Mouse (Mus musculus) midbrain, embryonic 14.5 days (tissue): ENCODE measurements at regions not wholly inside any gene's neighbourhood (a gene's known extent, or its start where the extent isn't known, plus 50 kb on each side); places are given as distances from the start of the nearest gene placed in this dataset.

Source experiments
- ATAC-seq: fragments of 200-750 bp; cut with Nextera tagmentation; 2 replicates; pipeline ENCODE4 v1.8.0; 2017; ENCODE audit warnings: moderate number of reproducible peaks, moderate library complexity; ENCODE audit not compliant: low FRiP score, low TSS enrichment
- DNase-seq: peaks from one replicate; pipeline ENCODE4 v3.0.0-alpha.2; 2015
- H3K27ac ChIP-seq: fragments of 300-500 bp; sonication (generic); replicated peaks from 2 replicates; pipeline ENCODE4 v1.5.1; 2014; ENCODE audit warnings: mild to moderate bottlenecking, low read depth, low read length, moderate library complexity
- H3K27me3 ChIP-seq: fragments of 300-500 bp; sonication (generic); 2 replicates; pipeline ENCODE4 v1.6.1; 2014; ENCODE audit warnings: low read length, control low read depth, mixed read lengths; ENCODE audit not compliant: control insufficient read depth, insufficient read depth
- H3K36me3 ChIP-seq: fragments of 300-500 bp; sonication (generic); 2 replicates; pipeline ENCODE4 v1.6.1; 2014; ENCODE audit warnings: low read length, control low read depth; ENCODE audit not compliant: control insufficient read depth, insufficient read depth
- H3K4me1 ChIP-seq: fragments of 300-500 bp; sonication (generic); 2 replicates; pipeline ENCODE4 v1.6.1; 2014; ENCODE audit warnings: mild to moderate bottlenecking, antibody characterized with exemption, low read length, control low read depth; ENCODE audit not compliant: control insufficient read depth, insufficient read depth
- H3K4me2 ChIP-seq: fragments of 300-500 bp; sonication (generic); 2 replicates; pipeline ENCODE4 v1.6.1; 2014; ENCODE audit warnings: mild to moderate bottlenecking, low read length, moderate library complexity
- H3K4me3 ChIP-seq: fragments of 300-500 bp; sonication (generic); replicated peaks from 2 replicates; pipeline ENCODE4 v1.5.1; 2014; ENCODE audit warnings: low read depth, low read length
- H3K9ac ChIP-seq: fragments of 300-500 bp; sonication (generic); replicated peaks from 2 replicates; pipeline ENCODE4 v1.6.1; 2014; ENCODE audit warnings: mild to moderate bottlenecking, low read length, moderate library complexity
- H3K9me3 ChIP-seq: fragments of 300-500 bp; sonication (generic); 2 replicates; pipeline ENCODE4 v1.6.1; 2016; ENCODE audit warnings: low read length, control low read depth, mixed read lengths; ENCODE audit not compliant: control insufficient read depth
- WGBS: fragments of 180-500 bp; shearing (Covaris S2); extraction: QIAGEN DNeasy Blood & Tissue Kit; methylation state at CpG from one replicate; pipeline ENCODE4 v1.1.7; 2014; 5-methylcytosine and 5-hydroxymethylcytosine counted together

DNA sequence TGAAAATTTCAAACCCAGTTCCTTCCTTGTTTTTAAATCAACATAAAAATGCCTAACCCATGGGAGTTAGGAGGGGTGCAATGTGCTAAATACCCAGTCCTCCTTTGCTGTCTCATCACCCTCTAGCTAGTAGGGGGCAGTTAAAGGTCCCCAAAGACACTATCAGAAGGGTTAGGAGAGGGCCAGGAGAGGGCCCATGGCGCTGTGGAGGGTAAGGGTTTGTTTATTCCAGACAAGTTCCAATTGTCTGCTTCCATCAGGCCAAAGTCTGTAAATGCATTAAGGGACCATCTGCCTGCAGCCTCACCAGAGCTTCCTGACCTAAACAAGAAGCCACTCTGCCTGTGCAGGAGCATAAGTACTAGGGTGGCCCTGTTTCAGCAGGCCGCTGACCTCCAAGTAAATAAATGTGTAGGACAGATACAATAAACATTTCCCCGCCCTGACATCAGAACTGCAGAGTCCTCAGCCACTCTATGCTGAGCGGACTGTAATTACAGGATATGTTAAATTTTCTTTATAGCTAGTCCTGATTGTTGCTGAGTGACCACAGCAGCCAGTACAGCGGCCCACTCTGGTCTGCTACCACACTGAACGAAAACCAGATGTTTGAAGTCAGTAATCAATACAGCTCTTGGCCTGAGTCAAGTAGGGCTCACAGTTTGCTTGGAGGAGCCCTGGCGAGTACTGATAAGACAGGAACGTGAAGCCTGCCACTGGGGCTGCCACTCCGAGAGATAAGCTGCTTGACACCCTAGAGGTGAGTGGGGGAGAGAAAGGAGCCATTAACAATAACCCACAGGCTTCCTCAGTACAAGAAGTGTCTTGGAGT, 87.4 kb downstream of the Hlx start:
- DNase-seq: no peak
- Histone ChIP-seq H3K4me1 (no peaks in the 10 kb centered on the region), H3K4me2 (no peak overlapping the region), H3K36me3 (no peaks in the 10 kb centered on the region), H3K27ac (no peak overlapping the region), H3K4me3 (no peak overlapping the region), H3K9ac (no peak overlapping the region), H3K9me3 (no peaks in the 10 kb centered on the region), H3K27me3 (no peaks in the 10 kb centered on the region)
- WGBS: 67% methylated on average over 9 of the region's 9 CpGs
- no peak for ATAC-seq

DNA sequence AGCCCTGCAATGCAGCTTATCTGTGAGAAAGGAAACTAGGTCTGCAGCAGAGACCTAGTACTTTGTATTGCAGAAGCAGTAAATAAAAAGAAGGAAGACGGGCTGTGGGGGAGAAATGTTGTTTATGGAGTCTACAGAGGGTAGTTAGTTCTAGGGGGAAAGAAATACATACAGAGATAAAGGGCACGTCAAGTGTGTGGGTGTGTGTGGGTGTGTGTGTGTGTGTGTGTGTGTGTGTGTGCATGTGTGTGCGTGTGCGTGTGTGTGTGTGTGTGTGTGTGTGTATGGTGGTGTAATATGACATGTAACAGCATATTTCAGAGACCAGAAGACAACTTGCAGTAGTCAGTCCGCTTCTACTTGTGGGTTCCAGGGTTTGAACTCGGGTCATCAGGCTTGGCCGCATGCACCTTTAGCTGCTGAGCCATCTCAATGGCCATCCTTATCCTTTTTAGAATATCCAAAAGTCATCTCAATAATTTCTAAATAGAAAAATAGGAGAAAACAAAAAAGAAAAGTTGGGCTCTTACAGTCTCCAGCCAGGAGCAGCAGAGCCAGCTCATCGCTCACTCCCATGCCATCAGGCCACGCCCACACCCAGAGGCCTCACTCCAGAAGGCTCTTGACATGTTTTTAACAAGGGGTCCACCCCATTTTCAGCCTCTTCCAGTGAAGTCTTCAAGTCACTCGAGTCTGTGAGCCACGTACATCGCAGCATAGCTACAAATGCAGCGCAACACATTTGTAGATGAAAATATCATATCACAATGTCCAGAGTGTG, 101.5 kb downstream of the Hlx start:
- H3K9me3 ChIP-seq: no peaks in the 10 kb centered on the region
- H3K4me2 ChIP-seq: no peak overlapping the region
- DNase-seq (no peak), ATAC-seq (no peak)
- no peak overlapping the region for H3K4me3 ChIP-seq
- no peaks in the 10 kb centered on the region for H3K36me3 ChIP-seq
- 93% methylated on average over 13 of the region's 13 CpGs for WGBS
- no peak overlapping the region for H3K9ac ChIP-seq
- H3K27ac ChIP-seq: no peak overlapping the region
- no peaks in the 10 kb centered on the region for H3K4me1 ChIP-seq
- no peaks in the 10 kb centered on the region for H3K27me3 ChIP-seq

DNA sequence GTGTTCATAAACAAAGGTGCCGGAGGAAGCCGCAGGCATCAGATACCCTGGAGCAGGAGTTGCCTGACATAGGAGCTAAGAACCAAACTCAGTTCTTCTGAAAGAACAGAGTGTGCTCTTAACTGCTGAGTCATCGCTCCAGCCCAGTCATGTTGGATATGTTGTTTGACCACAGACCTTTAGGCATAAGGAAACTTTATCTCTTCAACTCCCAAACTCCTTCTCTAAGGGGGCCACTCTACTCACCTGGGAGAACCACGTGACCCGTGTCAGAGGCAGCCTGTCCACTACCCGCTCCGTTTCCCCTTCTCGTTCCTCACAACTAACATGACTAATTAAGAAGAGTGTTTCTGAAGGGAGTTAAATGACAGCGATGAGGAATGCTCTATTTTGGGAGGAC, 103.2 kb downstream of the Hlx start:
- Histone ChIP-seq H3K4me1 (no peaks in the 10 kb centered on the region), H3K27me3 (no peaks in the 10 kb centered on the region), H3K9ac (no peak overlapping the region), H3K4me3 (no peak overlapping the region), H3K4me2 (no peak overlapping the region), H3K36me3 (no peaks in the 10 kb centered on the region), H3K27ac (no peak overlapping the region), H3K9me3 (no peaks in the 10 kb centered on the region)
- ATAC-seq (no peak), DNase-seq (no peak)
- 94% methylated on average over 9 of the region's 9 CpGs for whole genome bisulfite sequencing

DNA sequence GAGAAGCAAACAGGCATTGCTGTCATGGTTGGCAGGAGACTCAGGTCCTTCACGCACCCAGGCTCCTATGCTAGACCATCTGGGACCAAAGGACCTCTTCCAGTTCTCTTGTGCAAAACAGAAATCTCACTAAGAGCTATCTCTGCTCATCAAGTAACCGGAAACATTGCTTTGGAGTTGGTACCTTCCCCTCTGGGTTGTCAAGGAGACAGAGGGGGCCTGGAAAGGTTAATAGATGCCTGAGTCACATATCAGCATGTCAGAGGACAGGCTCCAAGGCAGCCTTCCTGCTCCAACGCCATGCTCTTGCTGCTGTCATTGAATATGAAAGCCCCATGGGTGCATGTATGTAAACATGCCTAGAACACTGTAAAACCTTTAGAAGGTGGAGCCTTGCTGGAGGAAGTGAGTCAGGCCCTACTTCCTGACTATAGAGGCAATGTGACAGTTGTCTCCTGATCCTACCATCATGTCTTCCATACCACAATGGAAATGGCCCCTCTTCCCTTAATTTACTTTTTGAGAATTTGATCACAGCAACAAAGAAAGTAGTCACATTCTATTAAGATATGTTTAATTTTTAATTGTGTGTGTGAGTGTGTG, 103.8 kb downstream of the Hlx start:
- H3K36me3 ChIP-seq: no peaks in the 10 kb centered on the region
- 79% methylated on average over 3 of the region's 3 CpGs for WGBS
- H3K4me1 ChIP-seq: no peaks in the 10 kb centered on the region

DNA sequence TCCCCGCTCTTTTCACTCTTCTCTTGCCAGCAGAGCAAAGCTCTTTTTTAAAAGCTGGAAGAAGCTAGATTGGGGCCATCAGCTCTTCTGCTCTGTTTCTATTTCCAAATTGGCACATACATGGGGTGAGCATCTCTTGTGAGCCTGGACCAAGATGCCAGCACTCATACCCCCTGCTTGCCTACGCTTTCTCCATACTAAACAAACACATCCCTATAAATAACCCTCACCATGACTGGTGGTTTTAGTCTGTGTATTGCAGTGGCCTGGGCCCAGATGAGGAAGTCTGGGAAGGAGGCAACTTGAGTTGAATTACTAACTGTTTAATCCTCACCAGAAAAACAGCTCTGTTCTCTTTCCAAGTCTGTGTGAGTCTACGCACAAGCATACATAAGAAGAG, 110.0 kb downstream of the Hlx start:
- no peak overlapping the region for H3K4me3 ChIP-seq
- no peak overlapping the region for H3K27ac ChIP-seq
- H3K36me3 ChIP-seq: no peaks in the 10 kb centered on the region
- no peak for DNase-seq
- WGBS: 92% methylated on average over 3 of the region's 3 CpGs
- no peaks in the 10 kb centered on the region for H3K27me3 ChIP-seq
- H3K4me1 ChIP-seq: no peaks in the 10 kb centered on the region
- no peak overlapping the region for H3K4me2 ChIP-seq
- no peaks in the 10 kb centered on the region for H3K9me3 ChIP-seq
- H3K9ac ChIP-seq: no peak overlapping the region
- no peak for ATAC-seq

More for the DNA sequence above, 103.8 kb downstream of the Hlx start:
- no peak for DNase-seq
- Histone ChIP-seq H3K4me2 (no peak overlapping the region), H3K9ac (no peak overlapping the region), H3K27ac (no peak overlapping the region), H3K4me3 (no peak overlapping the region), H3K27me3 (no peaks in the 10 kb centered on the region), H3K9me3 (no peaks in the 10 kb centered on the region)
- no peak for ATAC-seq

DNA sequence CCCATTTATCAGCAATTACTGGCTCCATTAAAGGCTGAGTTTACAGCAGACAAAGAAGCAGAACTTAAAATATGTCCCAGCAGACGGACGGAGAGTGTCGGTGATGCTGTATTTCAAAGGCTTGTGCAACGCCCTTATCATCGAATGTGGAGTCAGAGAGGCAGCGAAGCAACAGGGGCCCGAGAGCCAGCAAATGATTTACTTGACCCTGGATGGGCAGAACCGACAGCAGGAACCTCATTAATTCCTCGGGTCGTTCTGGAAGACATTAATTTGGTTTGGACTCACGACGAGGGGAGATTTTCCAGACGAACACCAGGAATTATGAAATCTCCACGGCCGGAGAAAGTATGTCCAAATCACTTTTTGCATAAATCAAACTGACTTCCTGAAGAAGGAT, 110.5 kb downstream of the Hlx start:
- Histone ChIP-seq H3K9me3 (no peaks in the 10 kb centered on the region), H3K36me3 (no peaks in the 10 kb centered on the region), H3K9ac (no peak overlapping the region), H3K27me3 (no peaks in the 10 kb centered on the region), H3K4me2 (no peak overlapping the region), H3K4me1 (no peaks in the 10 kb centered on the region), H3K27ac (no peak overlapping the region), H3K4me3 (no peak overlapping the region)
- no peak for DNase-seq
- ATAC-seq: no peak
- 88% methylated on average over 15 of the region's 15 CpGs for WGBS

DNA sequence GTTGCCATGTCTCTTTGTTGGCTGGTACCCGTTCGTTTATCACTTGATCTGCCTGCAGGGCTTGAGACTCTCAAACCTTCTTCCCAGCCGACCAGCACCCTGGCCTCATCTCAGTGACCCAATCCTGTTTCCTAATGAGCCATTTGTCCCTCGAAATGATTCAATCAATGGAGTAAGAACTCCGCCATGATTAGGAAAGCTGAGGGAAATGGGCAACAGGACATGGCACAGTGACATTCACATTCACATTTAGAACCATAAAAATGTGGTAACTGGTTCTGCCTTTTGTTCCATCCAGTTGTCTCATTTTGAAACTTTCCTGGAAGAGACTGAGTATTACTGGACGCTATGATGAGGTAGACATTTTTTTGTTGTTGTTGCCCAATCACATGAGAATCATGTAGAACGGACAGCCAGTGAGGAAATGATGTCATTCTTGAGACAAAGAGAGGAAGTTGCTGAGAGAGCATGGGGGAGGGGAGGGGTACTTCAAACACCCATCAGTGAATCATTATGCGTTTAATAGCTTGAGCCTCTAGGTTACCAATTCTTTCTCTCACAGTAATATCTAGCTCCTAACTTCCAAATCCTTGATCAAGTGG, 114.5 kb downstream of the Hlx start:
- ATAC-seq (no peak), DNase-seq (no peak)
- 84% methylated on average over 8 of the region's 8 CpGs for WGBS

DNA sequence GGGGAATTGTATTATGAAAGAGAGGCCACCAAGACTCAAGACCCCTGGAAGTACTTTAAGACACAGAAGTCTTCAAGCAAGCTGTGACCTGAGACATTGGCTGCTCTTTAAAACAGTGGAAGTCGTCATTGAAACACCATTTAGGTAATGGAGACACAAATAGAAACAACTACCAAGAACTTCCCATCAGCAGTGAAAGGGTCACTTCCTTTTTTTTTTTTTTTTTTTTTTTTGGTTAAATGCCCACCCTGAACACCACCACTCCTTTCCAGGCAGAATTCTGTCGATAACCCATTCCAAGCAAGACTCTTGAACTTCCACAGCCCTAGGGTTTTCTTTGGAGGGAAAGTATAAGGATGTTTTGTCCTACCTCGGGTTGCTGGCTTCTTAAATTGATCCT, 116.4 kb downstream of the Hlx start:
- Histone ChIP-seq H3K36me3 (no peaks in the 10 kb centered on the region), H3K4me3 (no peak overlapping the region), H3K4me2 (no peak overlapping the region), H3K9me3 (no peaks in the 10 kb centered on the region), H3K27me3 (no peaks in the 10 kb centered on the region), H3K4me1 (no peaks in the 10 kb centered on the region), H3K9ac (no peak overlapping the region), H3K27ac (no peak overlapping the region)
- no peak for ATAC-seq
- WGBS: 84% methylated on average over 3 of the region's 3 CpGs
- no peak for DNase-seq

More for the DNA sequence above, 114.5 kb downstream of the Hlx start:
- Histone ChIP-seq H3K4me1 (no peaks in the 10 kb centered on the region), H3K9me3 (no peaks in the 10 kb centered on the region), H3K27ac (no peak overlapping the region), H3K9ac (no peak overlapping the region), H3K4me2 (no peak overlapping the region), H3K27me3 (no peaks in the 10 kb centered on the region), H3K36me3 (no peaks in the 10 kb centered on the region), H3K4me3 (no peak overlapping the region)
